21 mouse cellular contexts compared by ENCODE assay signal in the genomic region with DNA sequence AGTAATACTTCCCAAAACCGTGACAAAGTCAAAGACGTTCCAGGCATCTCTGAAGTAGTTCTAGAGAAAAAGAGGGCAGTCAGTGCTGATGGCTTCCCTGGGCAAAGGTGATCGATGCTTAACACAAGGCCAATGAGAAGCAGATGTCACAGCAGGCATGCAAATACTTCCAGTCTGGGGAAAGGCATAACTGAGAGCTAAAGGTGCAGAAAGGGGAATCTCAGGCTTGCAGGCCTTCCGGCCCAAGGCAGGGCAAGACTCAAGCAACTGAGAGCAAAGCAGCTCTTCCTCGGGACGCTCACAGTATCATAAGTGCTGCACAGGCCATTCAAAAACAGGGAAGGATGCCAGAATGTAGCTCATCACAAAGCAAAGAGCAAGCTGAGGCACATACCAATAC.
"Had no signal": no experiment of that assay in that cellular context is flagged by ENCODE, and none has a peak within 500 bp of the region (broad histone marks: within the 10 kb centered on the region; RNA-seq: fewer than 3 reads in every experiment).

No protein-coding gene starts in this region.

- ATAC-seq: liver, postnatal 0 days; lung, postnatal 0 days; midbrain, embryonic 15.5 days had no signal

- H3K27me3 ChIP-seq: limb, embryonic 12.5 days; limb, embryonic 15.5 days; megakaryocyte, embryonic 14.5 days; midbrain, embryonic 12.5 days; midbrain, embryonic 15.5 days; neural tube, embryonic 12.5 days; neural tube, embryonic 15.5 days; stomach, embryonic 15.5 days had no signal

- H3K36me3 ChIP-seq: limb, embryonic 12.5 days; limb, embryonic 15.5 days; stomach, embryonic 15.5 days had no signal

- H3K4me3 ChIP-seq: layer of hippocampus, adult 2 months; limb, embryonic 12.5 days; limb, embryonic 15.5 days; megakaryocyte, embryonic 14.5 days; midbrain, embryonic 12.5 days; midbrain, embryonic 15.5 days; neural tube, embryonic 12.5 days; neural tube, embryonic 15.5 days; stomach, embryonic 15.5 days had no signal

- H3K9ac ChIP-seq: limb, embryonic 12.5 days; limb, embryonic 15.5 days; liver, embryonic 14.5 days; liver, postnatal 0 days; lung, embryonic 14.5 days; midbrain, embryonic 12.5 days; midbrain, embryonic 15.5 days; neural tube, embryonic 12.5 days; neural tube, embryonic 15.5 days; stomach, embryonic 15.5 days had no signal

- H3K4me2 ChIP-seq: limb, embryonic 12.5 days; limb, embryonic 15.5 days; liver, embryonic 11.5 days; lung, embryonic 14.5 days; midbrain, embryonic 12.5 days; midbrain, embryonic 15.5 days; neural tube, embryonic 12.5 days; neural tube, embryonic 15.5 days; stomach, embryonic 15.5 days had no signal

- H3K9me3 ChIP-seq: limb, embryonic 12.5 days; limb, embryonic 15.5 days; megakaryocyte, embryonic 14.5 days; midbrain, embryonic 12.5 days; midbrain, embryonic 15.5 days; neural tube, embryonic 12.5 days; neural tube, embryonic 15.5 days; stomach, embryonic 15.5 days had no signal

- H3K27ac ChIP-seq: layer of hippocampus, adult 2 months; limb, embryonic 12.5 days; limb, embryonic 15.5 days; liver, embryonic 14.5 days; midbrain, embryonic 12.5 days; midbrain, embryonic 15.5 days; neural tube, embryonic 12.5 days; neural tube, embryonic 15.5 days; stomach, embryonic 15.5 days had no signal

- H3K4me1 ChIP-seq: megakaryocyte, embryonic 14.5 days; midbrain, embryonic 12.5 days; midbrain, embryonic 15.5 days; neural tube, embryonic 12.5 days; neural tube, embryonic 15.5 days; stomach, embryonic 15.5 days had no signal

- DNase-seq: kidney, adult 9 months; kidney, postnatal 14 days; layer of hippocampus, adult 9-11 months; liver, postnatal 0 days; lung, embryonic 14.5 days; retina, postnatal 1 day; right cerebral cortex, postnatal 25 days; spleen, adult 18-20 months; thymus, postnatal 25 days had no signal
